Mouse (Mus musculus) frontal cortex, adult (tissue): Measurements from ENCODE around the gene Tldc1.

Experiments used
- ATAC-seq: cut with Nextera tagmentation; 2 replicates; pipeline ENCODE4 v1.9.2; 2017; ENCODE audit warnings: mild to moderate bottlenecking, moderate library complexity, mixed read lengths; ENCODE audit not compliant: low TSS enrichment

The Tldc1 gene

DNA sequence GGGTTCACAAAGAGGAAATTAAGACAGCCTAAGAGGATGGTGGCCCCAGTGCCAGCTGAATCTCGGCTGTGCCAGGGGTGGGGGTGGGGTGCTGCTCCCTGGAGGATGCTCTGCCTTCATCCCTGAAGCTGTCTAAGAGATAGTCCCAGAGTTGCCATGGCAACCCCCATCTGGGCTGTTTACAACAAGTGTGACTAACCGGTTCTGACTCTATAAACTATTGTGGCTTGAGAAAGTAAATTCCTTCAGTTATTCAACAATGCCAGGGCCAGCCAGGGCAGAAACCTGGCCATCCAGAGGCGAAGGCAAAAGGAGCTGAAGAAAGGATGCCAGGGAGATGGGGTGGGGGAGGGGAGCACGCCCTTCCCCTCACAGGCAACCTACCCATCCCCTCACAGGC lies 23.0 kb upstream of the Tldc1 start:
- ATAC-seq = peak; percentile 48; the same call in 1 of the 2 replicates

DNA sequence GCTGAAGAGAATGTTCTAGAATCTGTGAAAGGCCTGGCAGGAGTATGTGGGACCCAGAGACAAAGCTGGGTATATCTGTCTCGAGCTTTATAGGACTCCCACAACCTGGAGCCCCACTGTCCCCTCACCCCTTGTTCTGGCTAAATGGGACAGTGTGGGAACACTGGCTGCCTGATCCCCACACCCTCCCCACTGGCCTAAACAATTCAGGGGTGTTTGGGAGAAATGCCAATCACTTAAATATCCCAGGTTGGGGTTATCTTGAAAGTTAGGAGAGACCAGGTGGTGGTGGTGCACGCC lies 20.7 kb upstream of the Tldc1 start:
- ATAC-seq = no peak

DNA sequence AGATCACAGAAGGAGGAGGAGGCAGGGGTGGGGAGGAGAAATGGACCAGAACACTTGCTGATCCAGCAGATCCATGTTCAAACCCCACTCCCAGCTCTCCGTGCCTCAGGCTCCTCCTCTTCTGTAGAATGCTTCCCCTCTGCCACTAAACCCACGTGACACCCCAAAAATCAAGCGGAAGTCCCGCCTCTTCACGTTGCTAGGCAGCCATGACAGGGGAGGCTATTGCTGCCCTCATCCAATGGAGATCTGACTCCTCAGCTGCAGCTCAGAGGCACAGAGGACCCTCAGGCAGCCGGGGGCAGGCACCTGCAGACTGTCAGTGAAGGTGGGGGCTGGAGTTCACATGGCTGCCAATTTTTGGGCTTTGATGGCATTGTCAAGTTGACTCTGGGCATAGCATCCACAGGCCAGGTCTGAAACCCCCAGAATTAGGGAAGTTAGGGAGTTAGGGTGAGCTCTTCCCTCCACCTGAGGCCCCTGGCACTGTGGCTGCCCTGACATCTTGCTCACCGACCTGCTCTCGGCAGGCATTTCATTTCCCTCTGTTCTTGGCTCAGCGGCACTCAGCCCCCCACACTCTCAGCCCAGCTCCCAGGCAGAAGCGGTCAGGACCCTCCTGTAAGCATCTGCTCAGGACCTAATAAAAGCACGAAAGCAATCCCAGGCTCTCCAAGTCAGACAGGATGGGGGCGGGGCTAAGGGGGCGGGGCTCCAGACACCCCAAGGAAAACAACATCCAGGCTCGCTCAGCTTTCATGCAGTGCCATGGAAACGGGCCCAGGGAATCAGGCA lies 20.2 kb upstream of the Tldc1 start:
- peak; percentile 62 for ATAC-seq

DNA sequence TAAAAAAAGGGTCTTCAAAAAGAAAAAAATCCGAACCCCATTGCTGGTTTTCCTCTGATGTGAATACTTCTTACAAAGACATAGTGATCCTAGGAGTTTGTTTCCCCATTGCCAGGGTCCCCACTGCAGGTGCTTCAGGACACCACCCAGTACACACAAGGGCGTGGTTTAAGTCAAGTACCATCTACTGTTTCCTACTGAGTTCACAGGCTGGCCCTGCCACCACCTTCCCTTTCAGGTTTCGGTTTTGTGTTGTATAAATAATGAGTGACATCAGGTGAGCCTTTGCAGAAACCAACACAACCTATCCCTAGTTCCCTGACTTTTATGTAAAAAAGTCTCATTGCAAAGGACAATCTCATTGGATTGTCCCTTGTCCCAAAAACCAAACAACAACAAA lies 17.4 kb upstream of the Tldc1 start:
- ATAC-seq = no peak

DNA sequence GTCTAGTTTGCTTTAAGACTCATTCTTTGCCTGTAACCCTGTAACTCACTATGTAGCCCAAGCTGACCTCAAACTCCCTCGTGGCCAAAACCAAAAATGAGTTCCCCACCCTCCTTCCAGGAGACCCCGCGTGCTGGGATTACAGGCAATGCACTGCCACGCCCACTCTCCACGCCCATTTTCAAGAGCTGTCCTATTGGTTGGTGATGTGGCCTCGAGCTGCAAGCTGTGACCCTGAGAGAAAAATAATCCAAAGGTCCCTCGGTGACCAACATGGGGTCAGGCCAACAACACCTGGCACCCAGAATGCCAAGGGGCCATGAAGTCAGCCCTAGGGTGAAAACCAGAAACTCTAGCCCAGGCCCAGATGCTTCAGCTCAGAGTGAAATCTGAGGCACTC lies 16.5 kb upstream of the Tldc1 start:
- no peak for ATAC-seq

DNA sequence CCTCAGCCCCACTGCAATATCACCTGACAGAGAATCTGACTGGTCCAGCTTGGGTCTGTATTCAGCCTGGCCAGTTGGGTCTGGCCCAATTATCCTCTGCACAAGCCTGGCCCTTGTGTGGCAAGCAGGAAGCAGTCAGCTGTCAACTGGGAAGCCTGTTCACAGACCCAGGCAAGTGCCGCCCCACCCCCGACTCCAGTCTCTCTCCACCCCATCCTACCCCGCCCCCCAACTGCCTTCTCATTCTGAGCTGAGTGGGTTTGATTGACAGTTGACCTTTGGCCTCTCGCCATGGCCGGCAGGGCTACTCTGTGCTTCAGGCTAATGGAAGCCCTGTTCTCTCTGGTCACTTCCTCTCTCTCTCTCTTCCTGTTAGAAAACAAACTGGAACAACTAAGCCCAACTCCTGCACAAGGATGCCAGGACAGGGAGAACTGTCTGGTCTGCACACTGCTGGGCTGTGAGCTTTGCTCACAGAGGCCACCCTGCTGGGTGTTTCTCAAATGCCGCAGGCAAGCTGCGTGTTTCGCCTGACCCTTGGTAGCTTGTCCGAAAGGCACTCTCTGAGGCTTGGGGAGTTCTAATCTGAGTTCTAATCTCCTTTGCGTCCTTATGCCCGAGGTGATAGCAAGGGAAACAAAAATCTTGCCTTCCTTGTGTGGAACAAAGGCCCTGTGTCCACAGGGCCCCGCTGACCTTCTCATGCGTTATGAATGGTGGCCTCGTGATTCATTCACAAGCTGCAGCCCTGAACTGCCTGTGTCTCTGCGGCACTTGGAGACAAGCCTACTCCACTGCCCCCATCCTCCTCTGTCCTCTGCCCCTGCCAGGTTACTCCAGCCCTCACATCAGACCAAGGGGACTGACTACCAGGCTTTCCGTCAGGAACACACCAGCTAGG lies 13.8 kb upstream of the Tldc1 start:
- peak; percentile 42; the same call in 1 of the 2 replicates for ATAC-seq

DNA sequence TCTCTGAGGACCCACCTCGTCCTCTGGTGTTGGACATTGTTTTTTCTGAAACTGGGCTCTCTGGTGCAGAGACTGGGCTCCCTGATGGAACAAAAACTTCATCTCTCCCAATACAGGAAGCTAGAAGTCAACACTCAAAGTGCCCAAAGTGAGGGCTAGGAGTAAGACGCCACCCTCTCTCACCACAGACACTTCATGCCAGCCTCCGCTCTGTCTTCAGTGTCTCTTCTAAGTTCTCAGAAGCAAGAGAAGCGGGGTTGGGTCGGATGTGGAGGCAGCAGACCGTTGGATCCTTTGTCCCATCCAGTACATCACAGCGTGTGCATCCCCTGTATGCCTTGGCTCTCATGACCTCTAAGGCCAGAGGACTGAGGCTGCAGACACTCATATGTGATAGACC lies 11.4 kb upstream of the Tldc1 start:
- no peak for ATAC-seq

DNA sequence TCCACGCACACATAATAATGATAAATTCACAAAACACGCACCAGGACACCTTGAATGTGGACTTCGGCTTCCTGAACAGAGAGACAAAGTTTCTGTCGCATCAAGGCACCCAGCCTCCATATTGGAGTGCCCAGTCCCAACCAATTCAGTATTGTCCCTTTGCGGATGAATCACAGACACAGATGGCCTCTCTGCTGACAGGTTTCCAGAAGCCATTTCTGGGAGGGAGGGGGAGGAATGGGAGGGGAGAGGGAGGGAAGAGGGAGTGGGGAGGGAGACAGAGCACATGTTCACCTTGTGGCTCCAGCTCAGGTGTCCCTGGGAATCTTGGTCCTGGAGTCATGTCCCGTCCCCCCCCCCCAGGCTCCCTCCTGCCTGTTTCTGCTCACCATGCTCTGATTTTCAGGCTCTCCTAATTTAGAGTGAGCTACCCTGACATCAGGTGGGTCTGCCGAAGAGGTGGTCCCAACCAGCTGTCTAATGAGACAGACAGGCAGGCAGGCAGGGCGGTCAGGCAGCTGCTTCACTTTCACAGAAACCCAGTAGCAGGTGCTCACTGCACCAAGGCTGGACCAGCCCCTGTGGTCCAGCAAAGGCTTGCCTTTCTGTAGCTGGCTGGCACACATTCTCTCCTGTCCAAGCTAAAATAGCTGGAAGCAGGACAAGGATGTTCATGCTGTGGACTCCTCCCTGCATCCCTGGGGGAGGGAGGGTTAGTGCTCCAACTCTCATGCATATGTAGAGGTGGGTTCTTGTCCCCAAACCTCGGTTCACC lies 10.6 kb upstream of the Tldc1 start:
- no peak for ATAC-seq

DNA sequence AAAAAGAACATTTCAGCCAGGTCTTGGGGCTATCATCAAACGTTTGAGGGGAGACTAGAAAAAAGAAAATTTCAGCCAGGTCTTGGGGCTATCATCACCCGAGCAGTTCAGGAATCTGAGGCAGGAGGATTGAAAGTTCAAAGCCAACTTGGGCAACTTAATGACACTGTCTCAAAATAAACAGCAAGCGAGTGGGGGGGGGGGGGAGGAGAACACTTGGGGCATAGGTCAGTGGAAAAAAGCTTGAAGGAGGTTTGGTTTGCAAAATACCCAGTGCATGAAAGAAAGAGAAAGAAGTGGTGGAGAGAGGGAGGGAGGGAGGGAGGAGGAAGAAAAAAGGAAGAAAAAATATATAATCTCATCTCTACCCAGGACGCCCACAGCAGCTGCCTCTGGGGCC lies 9.1 kb upstream of the Tldc1 start:
- ATAC-seq = no peak

DNA sequence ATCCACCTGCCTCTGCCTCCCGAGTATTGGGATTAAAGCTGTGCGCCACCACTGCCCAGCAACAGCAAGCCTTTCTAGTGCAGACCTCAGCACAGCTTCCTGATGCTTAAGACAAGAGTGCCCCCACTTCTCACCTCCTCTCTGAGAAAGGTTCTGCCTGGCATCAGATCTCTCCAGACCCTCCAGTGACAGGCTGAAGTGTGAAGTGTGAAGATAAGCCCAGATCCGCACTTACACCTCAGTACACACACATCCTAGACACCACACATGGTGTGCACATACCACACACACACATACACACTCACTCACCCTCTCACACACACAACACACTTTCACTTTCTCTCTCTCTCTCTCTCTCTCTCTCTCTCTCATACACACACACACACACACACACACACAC lies 8.7 kb upstream of the Tldc1 start:
- ATAC-seq = no peak

DNA sequence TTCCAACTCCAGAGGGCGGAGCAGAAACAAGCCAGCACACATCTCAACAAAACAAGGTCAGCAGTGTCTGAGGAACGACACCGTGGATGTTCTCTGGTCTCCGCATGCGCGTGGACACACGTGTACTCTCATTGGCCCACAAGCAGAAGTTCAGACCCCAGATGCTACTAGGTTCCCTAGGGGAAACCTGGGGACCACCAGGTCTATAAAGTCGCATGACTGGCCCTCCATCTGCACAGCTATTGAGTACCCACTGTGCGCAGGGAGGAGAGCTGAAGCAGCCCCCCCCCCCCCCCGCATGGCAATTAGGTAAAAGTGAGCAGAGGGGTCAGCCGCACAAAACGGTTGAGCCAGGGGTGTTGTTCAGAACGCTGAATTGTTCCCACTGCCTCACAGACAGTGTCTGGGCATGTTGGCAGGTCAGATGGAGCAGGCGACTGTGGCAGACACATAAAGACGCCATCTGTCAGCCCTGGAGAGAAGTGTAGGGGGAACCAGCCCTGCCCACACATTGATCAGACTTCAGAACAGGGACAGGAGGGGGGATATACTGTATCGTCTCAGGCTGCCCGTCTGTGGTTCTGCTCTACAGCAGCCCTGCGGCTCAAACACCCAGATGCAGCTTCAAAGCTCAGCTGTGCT lies 7.7 kb upstream of the Tldc1 start:
- peak; percentile 24; the same call in 1 of the 2 replicates for ATAC-seq

DNA sequence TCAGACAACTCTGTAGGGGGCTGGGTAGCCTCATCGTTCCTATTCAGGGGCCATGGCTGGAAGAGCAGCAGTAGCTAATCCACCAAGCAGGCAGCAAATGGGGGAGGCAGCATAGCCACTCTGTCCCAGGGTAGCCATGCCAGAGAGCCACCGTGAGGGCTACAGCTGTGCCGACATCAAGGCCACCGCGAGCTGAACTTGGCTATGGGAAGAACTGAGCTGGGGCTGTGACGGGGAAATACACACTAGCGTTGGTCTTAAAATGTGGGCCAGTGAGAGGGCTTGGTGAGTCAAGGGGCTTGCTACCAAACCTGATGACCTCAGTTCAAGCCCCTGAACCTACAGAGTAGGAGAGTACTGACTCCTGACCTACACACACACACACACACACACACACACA lies 6.5 kb upstream of the Tldc1 start:
- no peak for ATAC-seq

DNA sequence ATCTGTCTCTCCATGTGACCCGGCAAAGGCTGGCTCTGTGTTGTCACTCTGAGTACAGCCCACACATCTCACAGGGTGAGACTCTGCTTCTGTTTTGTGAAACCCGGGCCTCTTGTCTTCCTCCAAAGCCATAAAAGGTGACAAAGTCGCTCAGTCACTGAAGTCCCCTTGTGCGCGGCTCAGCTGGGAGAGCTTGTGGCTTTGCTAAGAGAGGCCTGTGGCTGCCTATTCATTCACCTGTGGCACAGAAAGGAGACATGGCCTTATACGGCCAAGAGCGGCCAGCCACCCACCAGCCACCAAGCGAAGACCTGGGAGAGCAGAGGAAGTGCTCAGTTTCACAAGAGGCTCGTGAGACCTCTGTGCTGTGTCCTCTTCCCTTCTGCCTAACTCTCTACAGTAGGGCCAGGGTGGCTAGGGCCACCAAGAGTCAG lies 5.9 kb upstream of the Tldc1 start:
- no peak for ATAC-seq

DNA sequence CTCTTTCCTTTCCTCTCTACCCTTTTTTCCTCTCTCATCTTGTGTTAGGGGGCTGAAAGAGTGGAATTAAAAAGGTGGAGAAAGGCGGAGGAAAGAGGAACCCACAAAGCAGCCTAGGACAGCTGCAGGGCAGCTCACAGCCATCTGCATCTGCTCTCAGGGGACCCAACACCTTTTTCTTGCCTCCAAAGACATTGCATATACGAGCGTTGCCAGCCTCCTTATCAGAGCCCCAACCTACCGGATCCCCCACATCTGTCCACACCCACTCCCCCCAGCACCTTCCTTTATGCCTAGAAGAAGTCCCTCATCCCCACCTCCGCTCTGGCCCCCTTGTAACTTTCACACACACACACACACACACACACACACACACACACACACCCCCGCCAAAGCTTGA lies 5.4 kb upstream of the Tldc1 start:
- no peak for ATAC-seq

DNA sequence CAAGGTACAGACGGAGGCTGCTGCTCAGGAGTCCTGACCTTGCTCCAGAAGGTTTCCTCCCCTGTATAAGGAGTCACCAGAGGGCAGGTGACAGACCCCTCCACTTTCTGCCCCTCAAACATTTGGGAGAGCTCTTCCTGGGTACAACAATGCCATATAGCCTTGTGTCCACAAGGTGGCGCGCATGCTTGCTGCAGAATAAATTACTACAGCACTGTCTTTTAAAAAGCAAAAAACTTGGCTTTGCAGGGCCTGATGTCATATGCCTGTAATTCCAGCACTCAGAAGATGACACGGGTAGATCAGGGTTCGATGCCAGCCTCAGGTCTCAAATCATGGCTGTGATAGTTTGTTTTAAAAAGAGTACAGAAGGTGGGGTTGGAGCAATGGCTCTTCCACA lies 4.5 kb upstream of the Tldc1 start:
- no peak for ATAC-seq

DNA sequence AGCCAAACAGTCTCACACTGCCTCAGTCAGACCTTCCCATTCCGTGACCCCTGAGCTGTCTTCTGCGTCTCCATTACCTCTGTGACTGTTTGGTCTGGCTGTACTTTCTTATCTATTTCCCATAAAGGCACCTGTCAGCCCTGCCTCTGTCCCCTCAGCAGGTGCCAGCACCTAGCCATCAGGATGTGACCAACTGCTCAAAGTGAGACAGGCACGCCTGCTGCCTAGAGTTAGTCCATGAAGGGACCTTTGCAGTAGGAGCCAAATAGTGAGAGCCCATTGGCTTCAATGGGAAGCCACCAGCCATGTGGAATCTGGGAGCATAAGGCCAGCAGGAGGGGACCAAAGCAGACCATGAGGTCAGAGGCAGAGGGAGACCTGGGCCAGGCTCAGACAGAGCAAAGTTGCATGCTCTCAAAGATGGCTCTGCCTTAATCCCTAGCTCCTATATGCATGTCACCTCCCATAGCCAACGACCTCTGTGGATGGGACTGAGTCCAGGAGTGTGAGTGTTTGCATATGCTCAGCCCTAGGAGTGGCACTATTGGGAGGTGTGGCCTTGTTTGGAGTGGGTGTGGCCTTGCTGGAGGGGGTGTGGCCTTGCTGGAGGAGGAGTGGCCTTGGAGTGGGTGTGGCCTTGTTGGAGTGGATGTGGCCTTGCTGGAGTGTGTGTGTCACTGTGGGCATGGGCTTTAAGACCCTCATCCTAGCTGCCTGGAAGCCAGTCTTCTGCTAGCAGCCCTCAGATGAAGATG lies 3.0 kb upstream of the Tldc1 start:
- ATAC-seq = no peak

DNA sequence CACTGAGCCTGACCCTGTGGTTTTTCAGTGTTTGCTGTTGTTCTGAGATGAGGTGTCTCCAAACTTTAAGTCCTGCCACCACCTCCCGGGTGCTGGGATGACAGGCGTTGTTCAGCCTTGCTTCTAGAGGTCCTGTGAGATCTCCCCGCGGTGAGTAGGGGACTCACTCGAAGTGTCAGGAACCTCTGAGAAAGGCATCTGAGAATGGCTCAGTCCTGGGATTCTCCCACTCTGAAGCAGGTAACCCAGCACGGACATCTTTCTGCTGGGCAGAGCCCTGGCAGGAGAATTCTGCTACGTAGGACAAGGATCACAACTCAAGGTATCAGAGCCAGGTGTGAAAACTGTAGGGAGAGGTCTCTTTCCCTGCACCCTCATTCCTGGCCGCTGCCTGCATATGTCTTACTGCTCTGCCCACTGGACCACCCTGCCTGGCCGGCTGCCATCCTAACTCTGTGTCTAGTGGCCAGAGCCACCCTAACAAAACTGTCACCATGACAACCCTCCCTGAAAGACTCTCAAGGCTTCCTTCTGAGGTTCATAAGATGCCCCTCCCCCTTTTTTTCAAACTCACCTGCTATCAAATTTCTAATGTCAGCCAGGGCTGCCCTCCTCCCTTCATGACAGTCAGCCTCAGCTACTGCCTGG lies 2.3 kb upstream of the Tldc1 start:
- ATAC-seq = no peak

DNA sequence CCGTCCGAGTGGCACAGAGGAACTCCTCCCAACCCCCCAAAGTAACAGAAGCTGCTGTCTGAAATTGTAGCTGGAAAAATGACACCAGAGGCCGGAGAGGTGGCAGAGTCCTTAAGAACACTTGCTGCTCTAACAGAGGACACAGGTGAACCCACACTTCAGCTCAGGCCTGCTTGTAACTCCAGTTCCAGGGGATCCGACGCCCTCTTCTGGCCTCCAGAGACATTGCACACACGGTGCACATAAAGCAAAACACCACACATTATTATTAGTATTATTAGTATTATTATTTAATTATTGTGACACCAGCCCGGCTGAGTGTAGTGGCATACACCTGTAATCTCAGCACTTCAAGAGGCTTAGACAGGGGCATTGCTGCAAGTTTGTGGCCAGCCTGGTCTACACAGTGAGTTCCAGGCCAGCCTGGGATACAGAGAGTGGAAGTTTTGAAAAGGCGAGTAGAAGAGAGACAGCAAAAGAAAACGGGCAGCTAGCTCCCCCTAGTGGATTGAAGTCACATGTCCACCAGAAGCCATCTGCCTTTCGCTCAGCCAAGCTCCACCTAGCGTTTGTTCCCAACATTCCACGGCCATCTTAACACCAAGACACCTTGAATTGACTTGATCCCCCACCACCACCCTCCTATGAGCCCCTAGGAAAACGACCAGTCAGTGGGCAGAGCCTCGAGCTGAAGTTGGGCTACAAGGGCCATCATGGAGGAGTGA lies 959 bp upstream of the Tldc1 start:
- peak; percentile 53 for ATAC-seq

DNA sequence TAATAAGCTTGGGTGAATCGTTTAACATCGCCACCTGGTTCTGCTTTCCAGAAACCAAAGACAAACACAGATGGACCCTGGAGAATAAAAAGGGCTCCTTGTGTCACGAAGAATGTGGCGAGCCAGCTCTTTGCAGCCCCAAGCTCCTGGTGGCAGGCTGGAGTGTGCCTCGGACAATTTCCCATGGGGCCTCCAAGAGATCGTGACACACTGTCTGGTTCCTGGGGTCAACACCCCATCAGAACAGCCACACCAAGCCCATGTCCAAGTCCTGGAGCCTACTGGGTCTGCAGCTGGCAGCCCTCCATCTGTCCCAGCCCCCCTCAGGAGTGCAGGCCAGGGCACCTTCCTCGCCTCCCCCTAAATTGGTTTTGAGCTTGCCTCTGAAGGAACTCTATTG lies 451 bp downstream of the Tldc1 start:
- peak; percentile 1; the same call in 1 of the 2 replicates for ATAC-seq

DNA sequence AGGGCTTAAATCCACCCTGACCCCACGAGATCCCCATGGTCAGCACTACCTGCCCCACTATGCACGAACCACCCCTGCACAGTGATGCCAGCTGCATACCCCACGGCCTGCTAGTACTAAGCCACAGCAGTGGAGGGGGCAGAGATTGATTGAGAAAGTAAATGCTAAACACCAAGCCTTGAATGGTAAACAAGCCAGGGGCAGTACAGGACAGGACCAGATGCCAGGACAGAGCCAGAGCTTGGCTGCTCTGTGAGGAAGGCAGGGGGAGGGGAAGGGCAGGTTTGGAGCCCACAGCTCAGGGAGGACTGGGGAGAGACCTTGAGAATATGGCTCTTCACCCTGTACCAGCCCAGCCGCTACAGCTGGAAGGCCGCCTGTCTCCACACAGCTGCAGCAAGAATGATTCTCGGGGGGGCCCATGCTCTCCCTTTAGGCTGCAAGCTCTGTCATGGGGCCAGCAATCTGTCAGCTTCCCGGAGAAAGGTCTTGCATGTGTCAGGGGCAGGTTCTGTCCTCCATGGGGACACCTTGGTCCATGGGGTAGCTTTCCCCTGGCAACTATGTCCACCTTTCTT lies 1.5 kb downstream of the Tldc1 start:
- no peak for ATAC-seq
